Mouse (Mus musculus) embryo, embryonic 11.5 days (tissue): ENCODE data around the gene Gal3st4.

Experiments
- DNase-seq: peaks from one replicate; pipeline ENCODE4 v3.0.0-alpha.2; 2012; ENCODE audit warnings: low read depth, low spot score

Gene Gal3st4

DNA sequence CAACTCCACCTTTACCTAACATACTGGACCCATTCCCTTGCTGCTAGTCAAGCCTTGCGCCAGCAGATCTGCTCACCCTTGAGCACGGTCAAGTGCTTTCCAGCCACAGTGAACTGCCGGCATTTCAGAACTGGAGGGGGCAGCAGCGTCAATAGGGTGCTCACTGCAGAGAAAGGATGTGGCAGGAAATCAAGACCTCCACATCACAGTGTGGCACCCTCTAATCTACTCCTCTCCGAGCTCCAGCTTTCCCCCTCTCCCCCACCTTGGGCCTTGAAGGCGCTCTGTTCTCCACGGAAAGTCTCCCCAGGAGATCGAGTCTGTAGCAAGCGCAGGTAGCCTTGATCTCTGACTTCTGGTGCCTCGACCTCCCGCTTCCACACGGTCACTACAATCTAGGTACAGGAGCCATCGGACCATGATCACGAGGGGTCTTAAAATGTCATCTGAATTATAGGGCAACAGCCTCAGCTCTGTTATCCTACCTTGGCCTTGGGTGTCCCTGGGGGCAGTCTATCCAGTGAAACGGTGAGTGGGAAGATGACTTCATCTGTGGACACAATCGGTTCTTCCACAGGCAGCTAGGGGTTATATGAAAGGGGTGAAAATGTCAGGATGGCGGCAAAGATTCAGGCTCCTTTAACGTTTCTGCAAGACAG, 9.9 kb downstream of the Gal3st4 start:
- no peak for DNase-seq

DNA sequence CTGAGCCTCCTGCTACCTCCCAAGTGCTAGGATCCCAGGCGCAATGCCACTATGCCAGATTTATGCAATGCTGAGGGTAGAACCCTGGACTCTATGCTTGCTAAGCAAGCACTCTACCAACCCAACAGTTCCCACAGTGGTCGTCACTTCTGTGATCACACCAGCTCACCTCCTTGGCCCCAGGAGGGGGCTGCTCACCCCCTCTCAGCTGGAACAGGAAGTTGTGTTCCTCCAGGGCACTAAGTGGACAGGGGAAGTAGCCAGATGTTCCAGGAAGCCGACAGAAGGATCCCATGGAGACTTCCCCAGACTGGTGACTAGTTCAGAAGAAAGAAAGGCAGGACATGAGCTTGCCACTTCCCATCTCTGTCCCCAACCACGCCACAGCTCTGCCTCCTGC, 10.6 kb downstream of the Gal3st4 start:
- no peak for DNase-seq

DNA sequence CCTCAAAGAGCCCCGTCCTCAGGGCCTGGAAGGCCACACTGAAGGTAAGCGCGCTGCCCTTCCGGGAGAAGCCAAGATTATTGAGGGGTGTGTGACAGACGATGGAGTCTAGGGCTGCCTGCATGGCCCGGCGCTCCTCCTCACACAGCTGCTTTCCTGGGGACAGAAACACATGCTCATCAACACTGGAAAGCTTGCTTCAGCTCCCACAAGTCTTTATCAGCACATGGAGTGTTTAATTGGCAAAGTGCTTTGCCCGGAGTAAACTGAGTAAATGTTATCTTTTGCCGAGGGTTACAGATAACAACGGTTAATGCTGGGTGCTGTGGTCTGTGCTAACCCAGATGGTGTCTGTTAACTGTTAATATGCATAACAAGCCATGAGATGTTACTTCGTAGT, 11.8 kb downstream of the Gal3st4 start:
- DNase-seq = no peak

DNA sequence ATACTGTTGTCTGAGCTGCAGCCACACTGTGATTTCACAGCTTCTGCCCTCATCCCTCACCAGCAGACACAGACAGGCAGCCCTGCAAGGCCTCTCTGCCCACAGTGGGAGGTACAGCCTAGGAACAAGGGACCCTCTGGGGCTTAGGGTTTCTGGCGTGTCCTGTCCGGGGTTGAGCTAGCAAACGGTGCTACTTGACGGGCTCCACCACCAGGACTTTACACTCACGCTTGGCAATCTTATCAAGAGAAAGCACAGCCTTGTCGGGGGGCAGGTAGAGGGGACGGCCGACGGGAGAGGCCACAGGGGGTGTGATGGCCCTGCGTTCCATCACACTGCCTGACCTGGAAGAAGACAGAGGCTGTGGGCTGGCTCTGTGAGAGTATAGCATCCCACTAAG, 12.6 kb downstream of the Gal3st4 start:
- DNase-seq = no peak

DNA sequence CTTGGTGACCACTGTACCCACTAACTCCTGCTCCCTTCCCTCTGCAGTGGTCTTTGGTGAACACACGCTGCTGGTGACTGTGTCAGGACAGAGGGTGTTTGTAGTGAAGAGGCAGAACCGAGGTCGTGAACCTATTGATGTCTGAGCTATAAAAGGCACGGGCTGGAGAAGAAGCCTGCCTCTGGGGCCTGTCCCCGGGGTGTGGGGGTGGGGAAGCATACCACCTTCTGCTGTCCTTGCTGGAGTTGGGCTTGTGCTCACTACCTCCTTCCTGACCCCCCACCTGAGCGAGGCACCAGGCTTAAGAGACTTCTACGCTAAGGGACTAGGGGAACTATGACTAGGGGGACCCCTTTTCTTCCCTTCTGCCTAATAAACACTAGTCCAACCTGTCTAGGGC, 13.6 kb downstream of the Gal3st4 start:
- DNase-seq = no peak

- DNase-seq = no peak
Measured at GRCm38 (mm10) chr5:138258542-138258941, 14.1 kb downstream of the Gal3st4 start.

GRCm38 (mm10) chr5:138258078-138258477, 14.6 kb downstream of the Gal3st4 start:
- DNase-seq = no peak

DNA sequence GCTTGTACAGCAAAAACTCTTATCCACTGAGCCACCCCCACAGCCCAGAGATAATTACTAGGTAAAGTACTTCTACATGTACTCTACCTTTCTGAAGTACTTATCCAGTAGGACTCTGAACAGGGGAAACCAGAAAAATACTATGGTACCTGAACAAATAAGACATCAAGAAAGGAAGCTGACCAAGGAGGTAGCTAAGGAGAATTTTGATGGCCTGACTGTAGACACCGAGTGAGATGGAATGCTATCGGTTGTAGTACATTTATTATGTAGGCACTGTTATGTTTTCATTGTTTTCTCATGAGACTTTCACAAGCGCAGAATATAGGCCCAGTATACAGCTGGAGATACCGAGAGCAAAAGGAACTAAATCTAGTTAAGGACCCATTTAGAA, 15.1 kb downstream of the Gal3st4 start:
- no peak for DNase-seq

DNA sequence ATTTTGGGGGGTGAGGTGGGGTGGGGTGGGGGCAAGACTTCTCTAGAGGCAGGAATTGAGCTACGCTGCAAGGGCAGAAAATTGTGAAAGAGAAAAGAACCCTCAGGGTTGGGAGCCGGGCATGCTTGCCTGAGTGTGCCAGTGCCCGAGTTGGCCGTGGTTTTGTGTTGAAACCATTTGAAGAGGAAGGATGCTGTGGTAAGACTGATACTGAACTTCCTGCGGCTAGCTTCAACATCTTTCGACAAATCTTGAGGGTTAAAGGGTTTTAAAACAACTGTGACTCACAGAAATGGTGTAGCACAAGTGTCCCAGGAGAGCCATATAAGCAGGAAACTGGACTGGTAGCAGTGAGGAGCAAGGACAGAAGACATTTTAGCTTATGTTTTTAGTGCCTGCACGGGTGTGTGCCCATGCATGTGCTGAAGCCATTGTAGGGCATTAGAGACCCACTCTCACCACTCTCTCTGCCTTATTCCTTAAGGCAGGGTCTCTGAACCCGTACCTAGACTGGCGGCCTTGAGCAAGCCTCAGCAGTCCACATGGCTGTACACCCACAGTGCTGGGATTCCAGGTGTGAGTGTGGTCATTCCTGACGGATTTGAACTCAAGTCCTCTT, 15.6 kb downstream of the Gal3st4 start:
- no peak for DNase-seq

GRCm38 (mm10) chr5:138256094-138256467, 16.6 kb downstream of the Gal3st4 start:
- DNase-seq = no peak

GRCm38 (mm10) chr5:138255353-138256093, 17.1 kb downstream of the Gal3st4 start, which contains the start of gene Lamtor4:
TSS of gene Lamtor4 (plus strand) at chr5:138255482.
- DNase-seq = peak; percentile 85

- no peak for DNase-seq
Measured at GRCm38 (mm10) chr5:138253061-138253460, 19.6 kb downstream of the Gal3st4 start.

- no peak for DNase-seq
Measured at GRCm38 (mm10) chr5:138251144-138251543, 21.5 kb downstream of the Gal3st4 start.

DNA sequence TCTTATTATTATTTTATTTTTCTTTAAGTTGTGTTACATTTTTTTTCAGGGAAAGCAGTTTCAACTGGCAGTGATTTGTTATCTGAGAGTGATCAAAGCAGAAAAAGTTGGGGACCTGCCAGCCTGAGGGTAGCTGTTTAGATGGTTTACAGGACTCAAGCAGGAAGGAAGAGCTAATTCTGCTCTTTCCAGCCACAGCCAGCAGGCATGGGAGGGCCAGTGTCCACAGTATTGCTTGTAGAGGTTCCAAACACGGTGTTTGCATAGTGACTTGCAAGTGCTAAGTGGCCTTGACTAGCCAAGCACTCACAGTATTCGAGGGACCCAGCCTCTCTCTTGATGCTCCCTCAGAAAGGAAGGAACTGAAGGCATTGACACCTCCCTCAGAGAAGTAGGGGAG, 31.1 kb downstream of the Gal3st4 start:
- DNase-seq = no peak

DNA sequence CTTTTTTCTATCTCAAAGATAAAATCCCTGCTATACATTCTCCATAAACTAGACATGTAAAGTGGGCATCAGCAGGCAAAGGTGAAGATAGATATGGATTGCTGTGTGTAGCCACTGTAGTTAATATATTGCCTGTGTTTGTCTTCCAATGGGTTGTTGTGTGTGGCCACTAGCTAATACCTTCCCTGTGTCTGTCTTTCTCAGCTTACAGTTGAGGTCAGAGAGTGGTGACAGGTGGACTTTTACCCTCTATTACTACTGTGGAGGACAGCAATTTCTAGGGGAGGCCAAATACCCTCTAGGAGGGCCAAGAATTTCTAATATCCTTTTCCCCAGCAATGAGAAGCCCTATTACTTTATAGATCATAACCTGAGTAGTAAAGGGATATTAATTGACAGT, 38.4 kb downstream of the Gal3st4 start:
- no peak for DNase-seq

DNA sequence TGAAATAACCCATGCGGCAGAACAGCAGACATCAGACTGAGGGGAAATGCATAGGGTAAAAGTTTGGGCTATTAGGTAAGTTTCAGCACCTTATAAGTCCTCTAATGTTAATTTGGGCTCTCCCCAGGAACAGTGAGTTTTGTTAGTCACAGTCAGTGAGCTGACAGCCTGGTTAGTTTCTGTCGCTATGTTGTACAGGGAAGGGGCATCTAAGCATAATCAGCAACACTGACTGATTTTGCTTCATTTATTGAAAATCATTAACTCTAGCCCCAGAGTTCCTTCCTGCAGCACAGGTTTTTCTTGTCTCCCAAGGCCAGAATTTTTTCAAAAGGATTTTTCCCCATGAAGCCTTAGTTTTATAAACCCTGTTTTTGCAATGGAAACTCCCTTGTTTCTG, 38.9 kb downstream of the Gal3st4 start:
- DNase-seq = no peak

- no peak for DNase-seq
Measured at GRCm38 (mm10) chr5:138229511-138229910, 43.1 kb downstream of the Gal3st4 start.

- no peak for DNase-seq
Measured at GRCm38 (mm10) chr5:138228026-138228425, 44.6 kb downstream of the Gal3st4 start.

DNA sequence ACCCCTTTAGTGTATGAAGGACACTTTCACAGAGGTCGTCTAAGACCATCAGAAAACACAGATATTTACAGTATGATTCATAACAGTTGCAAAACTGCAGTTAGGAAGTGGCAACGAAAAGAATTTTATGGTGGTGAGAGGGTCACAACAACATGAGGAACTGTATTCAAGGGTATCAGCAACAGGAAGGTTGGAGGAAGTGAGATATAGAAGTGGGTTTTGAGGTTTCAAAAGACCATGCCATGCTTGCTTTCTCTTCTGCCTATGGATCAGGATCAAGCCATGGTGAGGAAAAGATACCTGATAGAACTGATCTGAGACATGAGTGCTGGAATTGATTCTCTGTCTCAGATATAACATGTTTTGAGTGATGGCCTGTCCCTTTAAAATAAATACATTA, 45.3 kb downstream of the Gal3st4 start:
- no peak for DNase-seq

GRCm38 (mm10) chr5:138226491-138226890, 46.1 kb downstream of the Gal3st4 start:
- no peak for DNase-seq

DNA sequence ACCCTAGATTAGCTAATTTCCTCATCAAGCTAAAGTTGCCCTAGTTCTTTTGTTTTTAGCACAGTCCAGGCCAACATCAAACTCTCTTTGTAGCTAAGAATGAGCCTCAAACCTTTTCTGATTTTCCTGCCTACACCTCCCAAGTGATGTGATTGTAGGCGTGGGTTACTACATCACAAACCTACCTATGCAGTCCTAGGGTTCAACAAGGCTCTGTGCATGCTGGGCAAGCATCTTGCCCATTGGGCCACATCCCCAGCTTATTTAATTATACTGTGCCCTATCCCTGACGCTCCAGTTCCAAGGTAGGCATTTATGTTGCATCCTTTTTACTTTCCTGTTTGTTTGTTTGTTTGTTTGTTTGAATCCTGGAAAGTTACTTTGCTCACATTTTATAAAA, 46.9 kb downstream of the Gal3st4 start, which contains the start of gene Nxpe5:
Nxpe5 (plus strand) TSS at position 199 of the 400 bp plus-strand sequence.
- no peak for DNase-seq

GRCm38 (mm10) chr5:138223287-138223686, 49.4 kb downstream of the Gal3st4 start:
- DNase-seq = no peak

- peak; percentile 60 for DNase-seq
Measured at GRCm38 (mm10) chr5:138222111-138222510, 50.5 kb downstream of the Gal3st4 start.
